In genomic region chr9:7483684-7484394, GRCm38 (mm10) we compare ENCODE assay signal across 29 mouse cellular contexts. TPM values are rescaled to one million over a fixed set of nuclear protein-coding genes. Genes with fewer than 3 reads are reported as not detected.
"Had no signal": no experiment of that assay in that cellular context is flagged by ENCODE, and none has a peak within 500 bp of the region (broad histone marks: within the 10 kb centered on the region; RNA-seq: fewer than 3 reads in every experiment).

No protein-coding gene starts in this region.

- H3K36me3 ChIP-seq: heart, embryonic 10.5 days; heart, embryonic 12.5 days; hindbrain, embryonic 10.5 days; hindbrain, embryonic 12.5 days; intestine, embryonic 15.5 days; limb, embryonic 10.5 days; limb, embryonic 12.5 days; liver, embryonic 13.5 days; liver, embryonic 15.5 days had no signal

- ATAC-seq: hindbrain, embryonic 16.5 days; inflammation-experienced regulatory T-cells, adult 6 months; intestine, embryonic 15.5 days; intestine, postnatal 0 days had no signal

- DNase-seq: gastrocnemius, adult 2 months; gastrocnemius, postnatal 10 days; gastrocnemius, postnatal 25 days; heart, adult 18-20 months; heart, postnatal 10 days; heart, postnatal 4 days; kidney, adult 2 months; kidney, postnatal 10 days; kidney, postnatal 4 days; liver; liver, embryonic 13.5 days had no signal

- H3K4me1 ChIP-seq: heart, embryonic 10.5 days; heart, embryonic 12.5 days; hindbrain, embryonic 10.5 days; hindbrain, embryonic 12.5 days; intestine, embryonic 15.5 days; limb, embryonic 10.5 days; limb, embryonic 12.5 days; liver, embryonic 13.5 days; liver, embryonic 15.5 days had no signal

- H3K27me3 ChIP-seq: heart, embryonic 12.5 days; hindbrain, embryonic 12.5 days; intestine, embryonic 15.5 days; limb, embryonic 12.5 days; liver, embryonic 13.5 days; liver, embryonic 15.5 days had no signal

- H3K4me2 ChIP-seq: heart, embryonic 12.5 days; hindbrain, embryonic 12.5 days; hindbrain, embryonic 14.5 days; intestine, embryonic 15.5 days; limb, embryonic 12.5 days; liver, embryonic 11.5 days; liver, embryonic 13.5 days; liver, embryonic 15.5 days had no signal

- H3K27ac ChIP-seq: gastrocnemius, adult 2 months; heart, embryonic 10.5 days; hindbrain, embryonic 10.5 days; hindbrain, embryonic 12.5 days; hindbrain, embryonic 14.5 days; intestine, embryonic 15.5 days; layer of hippocampus, adult 2 months; left cerebral cortex, adult 2 months; limb, embryonic 10.5 days; limb, embryonic 12.5 days; liver, embryonic 13.5 days; liver, embryonic 15.5 days had no signal

- H3K9me3 ChIP-seq: heart, embryonic 10.5 days; heart, embryonic 12.5 days; hindbrain, embryonic 10.5 days; hindbrain, embryonic 12.5 days; intestine, embryonic 15.5 days; limb, embryonic 10.5 days; limb, embryonic 12.5 days; liver, embryonic 13.5 days; liver, embryonic 15.5 days had no signal

- H3K4me3 ChIP-seq: gastrocnemius, adult 2 months; heart, embryonic 10.5 days; heart, embryonic 12.5 days; hindbrain, embryonic 10.5 days; hindbrain, embryonic 12.5 days; intestine, embryonic 15.5 days; layer of hippocampus, adult 2 months; left cerebral cortex, adult 2 months; limb, embryonic 10.5 days; limb, embryonic 12.5 days; liver, embryonic 13.5 days; liver, embryonic 15.5 days had no signal

- H3K9ac ChIP-seq: heart, embryonic 12.5 days; hindbrain, embryonic 12.5 days; hindbrain, embryonic 14.5 days; intestine, embryonic 15.5 days; limb, embryonic 12.5 days; liver, embryonic 13.5 days; liver, embryonic 15.5 days had no signal

RNA-seq across cellular contexts. Expression of gene Mmp10, which starts 18.3 kb away (rescaled TPM):
- polyA plus RNA-seq: frontal cortex, adult 2 months; heart, embryonic 10.5 days; heart, embryonic 12.5 days; heart, embryonic 14.5 days; heart, embryonic 16.5 days; hindbrain, embryonic 10.5 days; hindbrain, embryonic 12.5 days; hindbrain, embryonic 14.5 days; hindbrain, embryonic 16.5 days; kidney, adult 2 months; limb, embryonic 10.5 days; limb, embryonic 12.5 days; liver, embryonic 11.5 days; liver, embryonic 13.5 days; liver, embryonic 15.5 days had no signal

RNA-seq across cellular contexts. Expression of gene Mmp3, which starts 38.2 kb away (rescaled TPM):
- polyA plus RNA-seq: frontal cortex, adult 2 months; heart, embryonic 10.5 days; heart, embryonic 12.5 days; heart, embryonic 14.5 days; heart, embryonic 16.5 days; hindbrain, embryonic 10.5 days; hindbrain, embryonic 12.5 days; hindbrain, embryonic 14.5 days; hindbrain, embryonic 16.5 days; inflammation-experienced regulatory T-cells, adult 6 months; intestine, embryonic 15.5 days; limb, embryonic 10.5 days; limb, embryonic 12.5 days; liver, embryonic 11.5 days; liver, embryonic 13.5 days; liver, embryonic 15.5 days had no signal
